Mouse (Mus musculus) liver, embryonic 11.5 days (tissue): ENCODE measurements around the gene Kat6b. TPM values are rescaled to one million over a fixed set of nuclear protein-coding genes. Genes with fewer than 3 reads are reported as not detected.

ENCODE experiments used
- ATAC-seq: fragments of 200-750 bp; cut with Nextera tagmentation; replicated peaks from 2 replicates; pipeline ENCODE4 v1.8.0; 2017; ENCODE audit warnings: moderate number of reproducible peaks, mild to moderate bottlenecking, moderate TSS enrichment, moderate library complexity; ENCODE audit not compliant: low FRiP score
- DNase-seq: peaks from one replicate; pipeline ENCODE4 v3.0.0-alpha.2; 2017; ENCODE audit warnings: low spot score
- H3K27ac ChIP-seq: fragments of 300-500 bp; sonication (generic); 2 replicates; pipeline ENCODE4 v1.5.1; 2014; ENCODE audit warnings: mild to moderate bottlenecking, low read depth, low read length, control low read depth
- H3K27me3 ChIP-seq: fragments of 300-500 bp; sonication (generic); replicated peaks from 2 replicates; pipeline ENCODE4 v1.6.1; 2014; ENCODE audit warnings: low read length, mixed read lengths; ENCODE audit not compliant: control insufficient read depth, insufficient read depth
- H3K36me3 ChIP-seq: fragments of 300-500 bp; sonication (generic); 2 replicates; pipeline ENCODE4 v1.6.1; 2014; ENCODE audit warnings: mild to moderate bottlenecking, low read length, moderate library complexity, mixed read lengths; ENCODE audit not compliant: control insufficient read depth, insufficient read depth
- H3K4me1 ChIP-seq: fragments of 300-500 bp; sonication (generic); replicated peaks from 2 replicates; pipeline ENCODE4 v1.6.1; 2014; ENCODE audit warnings: low read length, mixed read lengths; ENCODE audit not compliant: control insufficient read depth, insufficient read depth
- H3K4me2 ChIP-seq: fragments of 300-500 bp; sonication (generic); 2 replicates; pipeline ENCODE4 v1.6.1; 2014; ENCODE audit warnings: mild to moderate bottlenecking, control low read depth, moderate library complexity
- H3K4me3 ChIP-seq: fragments of 300-500 bp; sonication (generic); 2 replicates; pipeline ENCODE4 v1.5.1; 2014; ENCODE audit warnings: low read depth, low read length, control low read depth
- H3K9ac ChIP-seq: fragments of 300-500 bp; sonication (generic); 2 replicates; pipeline ENCODE4 v1.6.1; 2014; ENCODE audit warnings: low read depth, low read length, control low read depth
- H3K9me3 ChIP-seq: fragments of 300-500 bp; sonication (generic); 2 replicates; pipeline ENCODE4 v1.6.1; 2016; ENCODE audit warnings: low read length, inconsistent platforms, mixed read lengths; ENCODE audit not compliant: control insufficient read depth
- WGBS: fragments of 180-500 bp; shearing (Covaris S2); extraction: QIAGEN DNeasy Blood & Tissue Kit; methylation state at CpG from one replicate; pipeline ENCODE4 v1.1.7; 2014; 5-methylcytosine and 5-hydroxymethylcytosine counted together
- polyA plus RNA-seq: library from polyadenylated mRNA; unstranded; fragments of >200 nt; fragmentation: Nextera tagmentation; extraction: Ambion mirVana; gene quantifications from 2 replicates; pipeline ENCODE4 v1.2.1, GENCODE M21; 2014

Kat6b gene
- polyA plus RNA-seq, 1 experiment from 2014 or later, result 6.7 TPM

- Histone ChIP-seq H3K4me3 (no peak overlapping the region), H3K27me3 (no peaks in the 10 kb centered on the region; the same call in 1 of the 2 replicates), H3K27ac (no peak overlapping the region), H3K36me3 (no peaks in the 10 kb centered on the region), H3K9me3 (no peaks in the 10 kb centered on the region), H3K4me1 (no peaks in the 10 kb centered on the region), H3K4me2 (no peak overlapping the region), H3K9ac (no peak overlapping the region)
- WGBS, result 81% methylated on average over 7 of the region's 7 CpGs
- ATAC-seq (no peak), DNase-seq (no peak)
Observed at GRCm38 (mm10) chr14:21455654-21456350, 25.4 kb upstream of the Kat6b start.

GRCm38 (mm10) chr14:21456526-21456925 lies 24.7 kb upstream of the Kat6b start:
- Histone ChIP-seq H3K27me3 (no peaks in the 10 kb centered on the region; the same call in 1 of the 2 replicates), H3K9me3 (no peaks in the 10 kb centered on the region), H3K4me1 (no peaks in the 10 kb centered on the region), H3K36me3 (no peaks in the 10 kb centered on the region), H3K4me2 (no peak overlapping the region), H3K27ac (no peak overlapping the region), H3K4me3 (no peak overlapping the region), H3K9ac (no peak overlapping the region)
- ATAC-seq (no peak), DNase-seq (no peak)

GRCm38 (mm10) chr14:21457876-21458275 lies 23.4 kb upstream of the Kat6b start:
- Histone ChIP-seq H3K9me3 (no peaks in the 10 kb centered on the region), H3K27me3 (no peaks in the 10 kb centered on the region; the same call in 1 of the 2 replicates), H3K27ac (no peak overlapping the region), H3K4me1 (no peaks in the 10 kb centered on the region), H3K4me3 (no peak overlapping the region), H3K9ac (no peak overlapping the region), H3K36me3 (no peaks in the 10 kb centered on the region), H3K4me2 (no peak overlapping the region)
- 80% methylated on average over 5 of the region's 5 CpGs for WGBS
- ATAC-seq (no peak), DNase-seq (no peak)

GRCm38 (mm10) chr14:21458696-21459095 lies 22.5 kb upstream of the Kat6b start:
- Histone ChIP-seq H3K36me3 (no peaks in the 10 kb centered on the region), H3K4me1 (no peaks in the 10 kb centered on the region), H3K4me3 (no peak overlapping the region), H3K9me3 (no peaks in the 10 kb centered on the region), H3K27me3 (no peaks in the 10 kb centered on the region; the same call in 1 of the 2 replicates), H3K27ac (no peak overlapping the region), H3K9ac (no peak overlapping the region), H3K4me2 (no peak overlapping the region)
- ATAC-seq (no peak), DNase-seq (no peak)
- 74% methylated on average over 7 of the region's 7 CpGs for WGBS

- no peaks in the 10 kb centered on the region; the same call in 1 of the 2 replicates for H3K27me3 ChIP-seq
- no peaks in the 10 kb centered on the region for H3K9me3 ChIP-seq
- WGBS, result 84% methylated on average over 4 of the region's 4 CpGs
- no peak overlapping the region for H3K9ac ChIP-seq
- DNase-seq (no peak), ATAC-seq (no peak)
- no peak overlapping the region for H3K4me2 ChIP-seq
- H3K27ac ChIP-seq, result no peak overlapping the region
- no peak overlapping the region for H3K4me3 ChIP-seq
- H3K36me3 ChIP-seq, result no peaks in the 10 kb centered on the region
- no peaks in the 10 kb centered on the region for H3K4me1 ChIP-seq
Observed at GRCm38 (mm10) chr14:21459163-21459562, 22.1 kb upstream of the Kat6b start.

GRCm38 (mm10) chr14:21462398-21462797 lies 18.8 kb upstream of the Kat6b start:
- WGBS, result 78% methylated on average over 3 of the region's 3 CpGs

GRCm38 (mm10) chr14:21463117-21463712 lies 18.0 kb upstream of the Kat6b start:
- ATAC-seq (no peak), DNase-seq (no peak)
- H3K4me1 ChIP-seq, result no peaks in the 10 kb centered on the region
- H3K36me3 ChIP-seq, result no peaks in the 10 kb centered on the region
- no peaks in the 10 kb centered on the region for H3K9me3 ChIP-seq
- no peak overlapping the region for H3K4me3 ChIP-seq
- H3K27me3 ChIP-seq, result no peaks in the 10 kb centered on the region; the same call in 1 of the 2 replicates
- no peak overlapping the region for H3K9ac ChIP-seq
- H3K4me2 ChIP-seq, result no peak overlapping the region
- no peak overlapping the region for H3K27ac ChIP-seq
- WGBS, result 85% methylated on average over 9 of the region's 9 CpGs

More at GRCm38 (mm10) chr14:21462398-21462797, 18.8 kb upstream of the Kat6b start:
- Histone ChIP-seq H3K4me3 (no peak overlapping the region), H3K4me1 (no peaks in the 10 kb centered on the region), H3K9ac (no peak overlapping the region), H3K4me2 (no peak overlapping the region), H3K27me3 (no peaks in the 10 kb centered on the region; the same call in 1 of the 2 replicates), H3K9me3 (no peaks in the 10 kb centered on the region), H3K27ac (no peak overlapping the region), H3K36me3 (no peaks in the 10 kb centered on the region)
- ATAC-seq, result no peak
- no peak for DNase-seq

- Histone ChIP-seq H3K27me3 (no peaks in the 10 kb centered on the region), H3K27ac (no peak overlapping the region)
- WGBS, result 77% methylated on average over 5 of the region's 5 CpGs
Observed at GRCm38 (mm10) chr14:21470386-21470785, 10.8 kb upstream of the Kat6b start.

GRCm38 (mm10) chr14:21471975-21472374 lies 9.3 kb upstream of the Kat6b start:
- no peak overlapping the region for H3K9ac ChIP-seq
- ATAC-seq (no peak), DNase-seq (no peak)
- 91% methylated on average over 2 of the region's 2 CpGs for WGBS
- no peak overlapping the region for H3K27ac ChIP-seq
- H3K4me2 ChIP-seq, result no peak overlapping the region
- H3K9me3 ChIP-seq, result no peaks in the 10 kb centered on the region
- no peak overlapping the region for H3K4me3 ChIP-seq
- no peaks in the 10 kb centered on the region for H3K27me3 ChIP-seq
- H3K36me3 ChIP-seq, result no peaks in the 10 kb centered on the region
- H3K4me1 ChIP-seq, result no peaks in the 10 kb centered on the region

More at GRCm38 (mm10) chr14:21470386-21470785, 10.8 kb upstream of the Kat6b start:
- Histone ChIP-seq H3K4me1 (no peaks in the 10 kb centered on the region), H3K9me3 (no peaks in the 10 kb centered on the region), H3K4me2 (no peak overlapping the region), H3K4me3 (no peak overlapping the region), H3K36me3 (no peaks in the 10 kb centered on the region), H3K9ac (no peak overlapping the region)
- ATAC-seq, result no peak
- DNase-seq, result no peak
